Mouse (Mus musculus): ENCODE measurements around the gene Kcnab3. TPM values are rescaled to one million over a fixed set of nuclear protein-coding genes. Genes with fewer than 3 reads are reported as not detected.

Gene Kcnab3
- polyA plus RNA-seq, 1 experiment from 2014 or later, result 0.93 TPM

- H3K4me3 ChIP-seq (ENCODE audit: low read depth, low read length), result no peak overlapping the region
- H3K9me3 ChIP-seq (ENCODE audit: low read length), result no peaks in the 10 kb centered on the region
- 47% methylated on average over 2 of the region's 2 CpGs for WGBS
- peaks cover 19% of the 10 kb centered on the region for H3K4me1 ChIP-seq (ENCODE audit: insufficient read depth, low read depth, low read length)
- H3K36me3 ChIP-seq (ENCODE audit: insufficient read depth, low read length), result peaks cover 47% of the 10 kb centered on the region; the same call in 1 of the 2 replicates
- no peak overlapping the region for H3K27ac ChIP-seq (ENCODE audit: low read length)
- ATAC-seq, result no peak
- H3K27me3 ChIP-seq (replicated peaks; ENCODE audit: insufficient read depth, low read length), result no peaks in the 10 kb centered on the region
- TF ChIP-seq CTCF (IDR thresholded peaks at IDR 0.05), result peak; percentile 50
- no peak for TF ChIP-seq EP300 (IDR thresholded peaks at IDR 0.05)
- H3K4me2 ChIP-seq (replicated peaks; ENCODE audit: low read depth, low read length), result no peak overlapping the region
- DNase-seq (ENCODE audit: low spot score), result peak; percentile 42
- H3K9ac ChIP-seq (replicated peaks; ENCODE audit: low read depth), result no peak overlapping the region
Measured at GRCm38 (mm10) chr11:69362479-69362878, 36.4 kb downstream of the Kcnab3 start.

DNA sequence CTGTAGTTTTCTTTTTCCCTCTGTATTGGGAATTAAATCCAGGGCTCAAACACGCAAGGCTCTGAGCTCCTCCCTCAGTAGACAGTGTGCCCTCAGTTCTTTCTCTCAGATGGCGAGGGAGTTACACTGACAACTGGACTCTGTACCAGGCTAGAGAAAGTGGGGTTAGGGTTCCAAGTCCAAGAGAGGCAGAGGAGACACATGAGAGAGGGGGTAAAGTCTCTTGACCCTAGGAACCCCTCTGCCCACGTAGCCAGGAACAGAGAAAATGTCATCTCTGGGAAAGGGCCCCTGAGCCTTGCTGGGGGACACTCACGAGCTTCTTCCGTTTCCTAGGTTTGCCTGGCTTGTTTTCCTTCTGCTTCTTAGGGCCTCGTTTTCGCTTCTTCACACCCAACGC is 38.3 kb downstream of the Kcnab3 start:
- H3K27me3 ChIP-seq (replicated peaks; ENCODE audit: insufficient read depth, low read length), result no peaks in the 10 kb centered on the region
- ATAC-seq (no peak), DNase-seq (ENCODE audit: low spot score) (no peak)
- peaks cover 24% of the 10 kb centered on the region for H3K4me1 ChIP-seq (ENCODE audit: insufficient read depth, low read depth, low read length)
- no peaks in the 10 kb centered on the region for H3K9me3 ChIP-seq (ENCODE audit: low read length)
- no peak overlapping the region for H3K4me3 ChIP-seq (ENCODE audit: low read depth, low read length)
- WGBS, result 25% methylated on average over 8 of the region's 8 CpGs
- no peak for TF ChIP-seq CTCF (IDR thresholded peaks at IDR 0.05)
- TF ChIP-seq EP300 (IDR thresholded peaks at IDR 0.05), result no peak
- peaks cover 30% of the 10 kb centered on the region; the same call in 1 of the 2 replicates for H3K36me3 ChIP-seq (ENCODE audit: insufficient read depth, low read length)
- no peak overlapping the region for H3K9ac ChIP-seq (replicated peaks; ENCODE audit: low read depth)
- H3K27ac ChIP-seq (ENCODE audit: low read length), result peak overlapping the region; percentile 100
- peak overlapping the region; percentile 77 for H3K4me2 ChIP-seq (replicated peaks; ENCODE audit: low read depth, low read length)

- peaks cover 24% of the 10 kb centered on the region for H3K4me1 ChIP-seq (ENCODE audit: insufficient read depth, low read depth, low read length)
- 2% methylated on average over 6 of the region's 6 CpGs for WGBS
Measured at GRCm38 (mm10) chr11:69364910-69365309, 38.9 kb downstream of the Kcnab3 start.

DNA sequence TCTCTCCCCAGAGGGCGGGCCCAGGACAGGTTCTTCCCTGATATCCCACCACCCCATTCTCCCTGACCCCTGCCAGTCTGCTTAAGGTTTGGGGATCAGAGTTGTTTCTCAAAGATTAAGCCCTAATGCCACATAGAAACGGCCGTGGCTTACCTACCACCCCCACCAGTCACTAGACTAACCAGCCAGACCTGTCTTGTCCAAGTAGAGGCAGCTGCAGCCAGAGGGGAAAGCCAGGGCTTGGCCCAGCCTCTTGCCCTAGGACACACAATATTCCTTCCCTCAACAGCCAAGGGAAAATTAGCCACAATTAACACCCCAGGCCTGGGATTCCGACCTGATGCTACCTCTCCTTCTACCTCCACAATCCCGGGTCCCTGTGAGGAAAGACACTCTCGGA is 39.7 kb downstream of the Kcnab3 start:
- WGBS, result 22% methylated on average over 6 of the region's 6 CpGs
- Histone ChIP-seq H3K9me3 (ENCODE audit: low read length) (no peaks in the 10 kb centered on the region), H3K27me3 (replicated peaks; ENCODE audit: insufficient read depth, low read length) (no peaks in the 10 kb centered on the region), H3K9ac (replicated peaks; ENCODE audit: low read depth) (peak overlapping the region; percentile 26; the same call in 1 of the 2 replicates), H3K4me2 (replicated peaks; ENCODE audit: low read depth, low read length) (peak overlapping the region; percentile 77), H3K27ac (ENCODE audit: low read length) (peak overlapping the region; percentile 100), H3K4me3 (ENCODE audit: low read depth, low read length) (peak overlapping the region; percentile 98), H3K36me3 (ENCODE audit: insufficient read depth, low read length) (peaks cover 17% of the 10 kb centered on the region; the same call in 1 of the 2 replicates), H3K4me1 (ENCODE audit: insufficient read depth, low read depth, low read length) (peaks cover 24% of the 10 kb centered on the region)
- ATAC-seq (peak; percentile 14; the same call in 1 of the 2 replicates), DNase-seq (ENCODE audit: low spot score) (peak; percentile 58)
- TF ChIP-seq EP300 (IDR thresholded peaks at IDR 0.05), result no peak

More at GRCm38 (mm10) chr11:69364910-69365309, 38.9 kb downstream of the Kcnab3 start:
- Histone ChIP-seq H3K4me2 (replicated peaks; ENCODE audit: low read depth, low read length) (peak overlapping the region; percentile 77), H3K27me3 (replicated peaks; ENCODE audit: insufficient read depth, low read length) (no peaks in the 10 kb centered on the region), H3K4me3 (ENCODE audit: low read depth, low read length) (no peak overlapping the region), H3K27ac (ENCODE audit: low read length) (peak overlapping the region; percentile 100), H3K9me3 (ENCODE audit: low read length) (no peaks in the 10 kb centered on the region), H3K36me3 (ENCODE audit: insufficient read depth, low read length) (peaks cover 24% of the 10 kb centered on the region; the same call in 1 of the 2 replicates), H3K9ac (replicated peaks; ENCODE audit: low read depth) (no peak overlapping the region)
- TF ChIP-seq CTCF (IDR thresholded peaks at IDR 0.05) (no peak; the same call in 1 of the 2 replicates), EP300 (IDR thresholded peaks at IDR 0.05) (peak; percentile 9)
- ATAC-seq (peak; percentile 66), DNase-seq (ENCODE audit: low spot score) (peak; percentile 96)

DNA sequence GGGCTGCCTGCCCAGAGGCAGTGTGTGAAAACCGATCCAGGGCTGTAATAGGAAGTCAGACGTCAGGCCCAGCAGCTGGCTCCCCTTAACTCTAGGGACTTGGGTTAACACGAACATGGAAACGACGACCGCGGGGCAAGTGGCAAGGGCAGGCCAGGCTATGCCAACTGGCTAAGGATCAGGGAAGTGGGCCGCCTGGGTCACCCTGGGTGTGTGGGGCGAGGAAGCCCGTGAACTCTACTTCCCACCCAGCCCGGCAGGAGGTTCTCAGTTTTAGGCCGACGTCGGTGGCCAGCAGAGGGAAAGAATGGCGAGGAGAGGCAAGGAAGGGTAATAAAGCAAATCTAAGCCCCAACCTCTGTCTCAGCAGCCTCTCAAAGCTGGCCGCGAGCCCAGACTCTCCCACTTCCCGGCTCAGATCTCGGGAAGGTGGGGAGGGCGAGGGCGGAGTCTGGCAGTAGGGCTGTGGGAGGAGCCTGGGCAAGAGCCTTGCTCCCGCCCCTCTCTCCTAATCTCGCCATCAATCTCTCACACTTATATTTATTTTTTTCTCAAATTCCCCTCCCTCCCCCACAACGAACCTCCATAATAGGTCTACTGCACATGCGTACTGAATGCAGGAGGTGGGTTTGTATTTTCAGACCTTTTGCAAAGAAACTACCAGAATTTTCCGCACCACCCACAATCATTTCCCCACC is 40.2 kb downstream of the Kcnab3 start:
- no peaks in the 10 kb centered on the region for H3K27me3 ChIP-seq (replicated peaks; ENCODE audit: insufficient read depth, low read length)
- peaks cover 24% of the 10 kb centered on the region for H3K4me1 ChIP-seq (ENCODE audit: insufficient read depth, low read depth, low read length)
- H3K36me3 ChIP-seq (ENCODE audit: insufficient read depth, low read length), result 0 out of 2 replicates have a peak, but pooled peaks cover 11% of the 10 kb centered on the region
- H3K4me3 ChIP-seq (ENCODE audit: low read depth, low read length), result peak overlapping the region; percentile 98
- H3K9ac ChIP-seq (replicated peaks; ENCODE audit: low read depth), result peak overlapping the region; percentile 26; the same call in 1 of the 2 replicates
- no peaks in the 10 kb centered on the region for H3K9me3 ChIP-seq (ENCODE audit: low read length)
- TF ChIP-seq EP300 (IDR thresholded peaks at IDR 0.05) (no peak; the same call in 1 of the 2 replicates), CTCF (IDR thresholded peaks at IDR 0.05) (peak; percentile 18; the same call in 1 of the 2 replicates)
- WGBS, result under 1% methylated on average over 25 of the region's 26 CpGs
- peak overlapping the region; percentile 100 for H3K27ac ChIP-seq (ENCODE audit: low read length)
- ATAC-seq (peak; percentile 81), DNase-seq (ENCODE audit: low spot score) (peak; percentile 100)
- H3K4me2 ChIP-seq (replicated peaks; ENCODE audit: low read depth, low read length), result peak overlapping the region; percentile 77

DNA sequence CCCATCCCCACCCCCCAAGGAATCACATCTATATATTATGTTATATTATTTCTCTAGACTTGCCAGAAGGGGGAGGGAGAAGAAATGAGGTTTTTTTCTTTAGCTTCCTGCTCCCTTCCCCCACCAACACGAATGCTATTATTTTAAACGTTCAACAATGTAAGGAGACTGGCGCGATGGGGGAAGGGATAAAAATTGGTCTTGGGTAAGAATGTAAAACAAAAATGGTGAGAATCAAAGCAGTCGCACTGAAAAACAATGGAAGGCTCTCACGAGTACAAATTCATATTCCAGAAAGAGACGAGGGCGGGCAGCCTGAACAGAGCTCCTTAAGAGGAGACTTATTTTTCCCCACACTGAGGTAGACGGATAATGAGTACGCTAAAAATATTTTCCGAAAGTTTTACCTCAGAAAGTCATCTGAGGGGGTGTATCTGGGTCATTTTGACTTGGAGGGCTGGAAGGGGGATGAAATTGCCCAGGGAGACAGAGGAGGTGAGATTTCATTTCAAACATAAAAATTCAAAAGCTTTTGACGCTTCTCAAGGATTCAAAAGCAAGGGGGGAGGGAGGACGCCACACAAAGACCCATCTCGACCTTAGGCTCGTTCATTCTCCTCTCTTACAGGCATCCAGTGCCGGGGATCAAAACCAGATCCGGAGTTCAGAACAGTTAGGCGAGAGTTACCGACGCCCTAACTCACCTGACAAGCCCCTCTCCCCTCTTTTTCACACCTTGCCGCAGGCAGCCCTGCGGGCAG is 41.0 kb downstream of the Kcnab3 start:
- Histone ChIP-seq H3K36me3 (ENCODE audit: insufficient read depth, low read length) (0 out of 2 replicates have a peak, but pooled peaks cover 4% of the 10 kb centered on the region), H3K27me3 (replicated peaks; ENCODE audit: insufficient read depth, low read length) (no peaks in the 10 kb centered on the region), H3K4me3 (ENCODE audit: low read depth, low read length) (peak overlapping the region; percentile 98), H3K9ac (replicated peaks; ENCODE audit: low read depth) (peak overlapping the region; percentile 95), H3K27ac (ENCODE audit: low read length) (peak overlapping the region; percentile 100), H3K4me1 (ENCODE audit: insufficient read depth, low read depth, low read length) (peaks cover 24% of the 10 kb centered on the region), H3K9me3 (ENCODE audit: low read length) (no peaks in the 10 kb centered on the region), H3K4me2 (replicated peaks; ENCODE audit: low read depth, low read length) (peak overlapping the region; percentile 77)
- WGBS, result under 1% methylated on average over 22 of the region's 22 CpGs
- DNase-seq (ENCODE audit: low spot score) (peak; percentile 45), ATAC-seq (peak; percentile 7; the same call in 1 of the 2 replicates)
- TF ChIP-seq CTCF (IDR thresholded peaks at IDR 0.05) (no peak), EP300 (IDR thresholded peaks at IDR 0.05) (peak; percentile 55; the same call in 1 of the 2 replicates)
